Mouse (Mus musculus) limb, embryonic 14.5 days (tissue): Measurements from ENCODE around the gene Rgsl1. TPM values are rescaled to one million over a fixed set of nuclear protein-coding genes. Genes with fewer than 3 reads are reported as not detected.

Experiments used
- ATAC-seq: fragments of 200-750 bp; cut with Nextera tagmentation; 2 replicates; pipeline ENCODE4 v1.8.0; 2017; ENCODE audit warnings: low read depth, moderate number of reproducible peaks, moderate TSS enrichment; ENCODE audit not compliant: low FRiP score
- DNase-seq: peaks from one replicate; pipeline ENCODE4 v3.0.0-alpha.2; 2015; ENCODE audit warnings: low spot score
- H3K27ac ChIP-seq: fragments of 300-500 bp; sonication (generic); replicated peaks from 2 replicates; pipeline ENCODE4 v1.5.1; 2014; ENCODE audit warnings: low read depth, mild to moderate bottlenecking, low read length, moderate library complexity, mixed read lengths
- H3K27me3 ChIP-seq: fragments of 300-500 bp; sonication (generic); 2 replicates; pipeline ENCODE4 v1.6.1; 2014; ENCODE audit warnings: low read length, mixed read lengths; ENCODE audit not compliant: control insufficient read depth, insufficient read depth
- H3K36me3 ChIP-seq: fragments of 300-500 bp; sonication (generic); 2 replicates; pipeline ENCODE4 v1.6.1; 2014; ENCODE audit warnings: mild to moderate bottlenecking, low read length, moderate library complexity, mixed read lengths; ENCODE audit not compliant: control insufficient read depth, insufficient read depth
- H3K4me1 ChIP-seq: fragments of 300-500 bp; sonication (generic); 2 replicates; pipeline ENCODE4 v1.6.1; 2014; ENCODE audit warnings: antibody characterized with exemption, low read length, mixed read lengths; ENCODE audit not compliant: control insufficient read depth, insufficient read depth
- H3K4me2 ChIP-seq: fragments of 300-500 bp; sonication (generic); replicated peaks from 2 replicates; pipeline ENCODE4 v1.6.1; 2014; ENCODE audit warnings: low read depth, mild to moderate bottlenecking, low read length, moderate library complexity; ENCODE audit not compliant: severe bottlenecking
- H3K4me3 ChIP-seq: fragments of 300-500 bp; sonication (generic); replicated peaks from 2 replicates; pipeline ENCODE4 v1.5.1; 2014; ENCODE audit warnings: low read length
- H3K9ac ChIP-seq: fragments of 300-500 bp; sonication (generic); 2 replicates; pipeline ENCODE4 v1.6.1; 2014; ENCODE audit warnings: mild to moderate bottlenecking, low read depth, low read length, moderate library complexity; ENCODE audit not compliant: severe bottlenecking
- H3K9me3 ChIP-seq: fragments of 300-500 bp; sonication (generic); 2 replicates; pipeline ENCODE4 v1.6.1; 2016; ENCODE audit warnings: low read length; ENCODE audit not compliant: control insufficient read depth
- POLR2A ChIP-seq: fragments of 200-500 bp; IDR thresholded peaks from 2 replicates; pipeline ENCODE4 v1.8.0; 2012; ENCODE audit warnings: inconsistent platforms, mild to moderate bottlenecking, moderate library complexity, borderline replicate concordance; ENCODE audit not compliant: insufficient read depth, insufficient read length; ENCODE audit errors: extremely low read depth
- WGBS: fragments of 180-500 bp; shearing (Covaris S2); extraction: QIAGEN DNeasy Blood & Tissue Kit; methylation state at CpG from one replicate; pipeline ENCODE4 v1.1.7; 2014; 5-methylcytosine and 5-hydroxymethylcytosine counted together
- polyA plus RNA-seq, 2 experiments: library from polyadenylated mRNA; depleted of rRNA in 1 of 2; stranded (reverse) in 1 of 2; unstranded in 1 of 2; fragments of >200 nt; fragmentation: Nextera tagmentation in 1 of 2; extraction: Ambion mirVana in 1 of 2; gene quantifications; 2 replicates each; pipeline versions ENCODE4 v1.2.1 to v1.2.3; 2012 to 2014

Gene Rgsl1
- polyA plus RNA-seq, 2 experiments: 0.15 TPM; not detected in 1

- Histone ChIP-seq H3K4me1 (no peaks in the 10 kb centered on the region), H3K36me3 (no peaks in the 10 kb centered on the region), H3K9ac (no peak overlapping the region), H3K9me3 (no peaks in the 10 kb centered on the region), H3K4me2 (no peak overlapping the region), H3K4me3 (no peak overlapping the region), H3K27ac (no peak overlapping the region), H3K27me3 (no peaks in the 10 kb centered on the region)
- DNase-seq (no peak), ATAC-seq (no peak)
- TF ChIP-seq POLR2A: no peak
- WGBS: 63% methylated on average over 4 of the region's 4 CpGs
Measured at GRCm38 (mm10) chr1:153836036-153836435, 7.9 kb downstream of the Rgsl1 start.

- Histone ChIP-seq H3K9ac (no peak overlapping the region), H3K27me3 (no peaks in the 10 kb centered on the region), H3K9me3 (no peaks in the 10 kb centered on the region), H3K4me2 (no peak overlapping the region), H3K4me1 (no peaks in the 10 kb centered on the region), H3K36me3 (no peaks in the 10 kb centered on the region), H3K4me3 (no peak overlapping the region), H3K27ac (no peak overlapping the region)
- 65% methylated on average over 4 of the region's 4 CpGs for WGBS
- ATAC-seq: no peak
- no peak for TF ChIP-seq POLR2A
- DNase-seq: no peak
Measured at GRCm38 (mm10) chr1:153830746-153831145, 13.2 kb downstream of the Rgsl1 start.

DNA sequence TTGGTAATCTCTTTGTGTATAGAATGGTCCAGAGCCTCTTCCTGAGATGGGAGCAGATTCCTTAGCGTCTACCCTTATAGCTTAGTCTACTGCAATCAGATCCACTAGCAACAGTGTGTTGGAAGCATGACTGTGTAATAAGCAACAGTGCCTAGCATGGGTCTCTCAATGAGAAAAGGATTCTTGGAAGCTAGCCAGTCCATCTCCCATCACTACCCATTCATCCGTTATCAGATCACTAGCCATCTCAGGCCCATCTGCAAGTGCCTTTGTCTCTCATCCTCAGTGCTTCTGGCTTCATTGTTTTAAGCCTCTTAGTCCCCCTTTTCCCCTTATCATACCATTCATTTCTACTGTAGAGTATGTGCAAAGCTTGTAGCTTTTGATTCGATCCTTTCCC, 23.7 kb downstream of the Rgsl1 start:
- H3K36me3 ChIP-seq: no peaks in the 10 kb centered on the region
- ATAC-seq (no peak), DNase-seq (no peak)
- H3K27ac ChIP-seq: no peak overlapping the region
- 91% methylated on average over 3 of the region's 3 CpGs for WGBS
- no peaks in the 10 kb centered on the region for H3K4me1 ChIP-seq
- H3K9ac ChIP-seq: no peak overlapping the region
- no peaks in the 10 kb centered on the region for H3K9me3 ChIP-seq
- no peak overlapping the region for H3K4me2 ChIP-seq
- TF ChIP-seq POLR2A: no peak
- H3K4me3 ChIP-seq: no peak overlapping the region
- no peaks in the 10 kb centered on the region for H3K27me3 ChIP-seq

DNA sequence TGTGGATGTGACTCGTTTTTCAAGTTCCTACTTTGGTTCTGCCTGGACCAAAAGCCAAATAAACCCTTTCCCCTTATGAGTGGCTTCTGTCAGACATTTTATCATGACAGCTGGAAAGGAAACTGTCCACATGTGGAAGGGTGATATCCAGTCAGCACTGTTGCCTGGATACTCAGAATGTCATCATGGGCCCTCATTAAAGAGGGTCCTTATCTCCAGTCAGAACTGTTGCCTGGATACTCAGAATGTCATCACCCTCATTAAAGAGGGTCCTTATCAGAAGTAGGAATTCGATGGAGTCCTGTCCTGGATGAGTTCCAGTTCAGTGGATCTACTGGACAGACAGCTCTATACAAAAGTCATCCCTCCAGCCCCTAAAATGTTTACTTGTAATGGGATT, 29.7 kb downstream of the Rgsl1 start:
- Histone ChIP-seq H3K9ac (no peak overlapping the region), H3K27ac (no peak overlapping the region), H3K4me3 (no peak overlapping the region), H3K27me3 (no peaks in the 10 kb centered on the region), H3K4me2 (no peak overlapping the region), H3K36me3 (no peaks in the 10 kb centered on the region), H3K4me1 (no peaks in the 10 kb centered on the region), H3K9me3 (no peaks in the 10 kb centered on the region)
- DNase-seq (no peak), ATAC-seq (no peak)
- 65% methylated on average over 2 of the region's 2 CpGs for WGBS
- TF ChIP-seq POLR2A: no peak

DNA sequence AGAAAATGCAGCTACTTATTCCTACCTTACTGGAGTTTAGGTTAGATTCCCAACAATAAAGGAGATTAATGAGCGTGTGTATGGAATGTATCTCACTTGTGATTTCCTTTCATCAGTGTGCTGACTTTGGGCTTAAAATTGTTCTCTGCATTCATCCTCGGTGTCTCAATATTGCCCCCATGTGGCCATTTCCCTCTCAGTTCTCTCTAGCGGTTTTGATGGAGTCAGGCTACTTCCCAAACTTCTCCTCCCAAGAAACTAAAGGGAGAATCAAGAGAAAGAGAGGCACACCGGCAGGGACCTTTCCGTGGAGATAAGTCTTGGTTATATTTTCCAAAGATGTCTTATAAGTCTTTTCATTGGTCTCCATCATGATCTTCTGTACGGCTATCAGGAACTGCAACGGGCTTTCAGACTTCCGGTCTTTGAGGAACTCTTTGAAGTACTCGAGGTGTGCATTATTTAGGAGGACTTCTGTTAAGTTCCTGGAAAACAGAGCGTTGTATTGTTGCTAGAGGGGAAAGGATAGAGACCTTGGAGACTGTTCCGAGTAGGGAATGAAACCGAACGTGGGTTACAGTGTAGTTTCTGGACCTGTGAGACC, 36.5 kb downstream of the Rgsl1 start:
- no peaks in the 10 kb centered on the region for H3K4me1 ChIP-seq
- ATAC-seq: no peak
- H3K27me3 ChIP-seq: no peaks in the 10 kb centered on the region
- no peak overlapping the region for H3K4me3 ChIP-seq
- H3K4me2 ChIP-seq: no peak overlapping the region
- TF ChIP-seq POLR2A: no peak
- DNase-seq: peak; percentile 60
- no peak overlapping the region for H3K9ac ChIP-seq
- no peaks in the 10 kb centered on the region for H3K36me3 ChIP-seq
- H3K27ac ChIP-seq: no peak overlapping the region
- 52% methylated on average over 13 of the region's 13 CpGs for WGBS
- no peaks in the 10 kb centered on the region for H3K9me3 ChIP-seq

- no peak for TF ChIP-seq POLR2A
- H3K9me3 ChIP-seq: no peaks in the 10 kb centered on the region
- DNase-seq: no peak
- H3K36me3 ChIP-seq: no peaks in the 10 kb centered on the region
- H3K4me3 ChIP-seq: no peak overlapping the region
- H3K27ac ChIP-seq: no peak overlapping the region
- no peaks in the 10 kb centered on the region for H3K27me3 ChIP-seq
- H3K4me1 ChIP-seq: no peaks in the 10 kb centered on the region
- WGBS: 89% methylated on average over 8 of the region's 8 CpGs
- H3K4me2 ChIP-seq: no peak overlapping the region
- ATAC-seq: no peak
- H3K9ac ChIP-seq: no peak overlapping the region
Measured at GRCm38 (mm10) chr1:153803530-153803929, 40.4 kb downstream of the Rgsl1 start.
